Mouse (Mus musculus): Measurements from ENCODE around the gene Apcs. TPM values are rescaled to one million over a fixed set of nuclear protein-coding genes. Genes with fewer than 3 reads are reported as not detected.

Gene Apcs
- total RNA-seq (2023): not detected in 2 replicates

DNA sequence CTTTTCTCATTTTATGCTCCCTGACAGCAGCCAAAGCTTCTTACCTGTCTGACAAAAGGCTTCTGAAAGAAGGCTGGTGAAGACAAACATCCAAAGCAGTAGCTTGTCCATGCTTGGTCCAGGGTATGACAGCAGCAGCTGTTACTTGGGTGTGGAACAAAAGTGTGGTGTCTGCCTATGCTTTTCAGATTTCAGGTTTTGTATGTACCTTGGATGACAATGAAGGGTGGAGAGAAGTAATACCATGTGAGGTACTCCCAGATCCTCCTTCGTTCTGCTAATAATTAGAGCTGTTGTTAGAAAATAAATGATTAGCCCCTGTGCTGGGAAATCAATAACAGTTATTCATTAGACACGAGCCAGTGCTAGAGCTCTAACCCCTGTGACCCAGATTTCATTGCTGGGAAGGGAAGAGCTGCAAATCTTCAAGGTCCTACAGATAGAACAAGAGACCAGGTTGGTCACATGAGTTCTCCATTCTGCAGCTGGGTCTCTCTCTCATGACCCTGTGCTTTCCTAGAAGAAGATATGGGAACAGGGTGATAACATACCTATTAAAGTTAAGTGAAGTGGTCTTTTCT is at the start of gene Apcs:
Apcs (minus strand) TSS at position 265 of the 581 bp plus-strand sequence.

Other genes starting within 250 kb of the Apcs start
- not detected in 2 replicates for gene Crp, start 197.0 kb downstream of the Apcs start, total RNA-seq (2023)
- gene Olfr16, start 55.4 kb upstream of the Apcs start, total RNA-seq (2023): not detected in 2 replicates
- gene Olfr1408, start 242.3 kb upstream of the Apcs start, total RNA-seq (2023): not detected in 2 replicates